Mouse (Mus musculus) spleen, adult 2 months (tissue): Measurements from ENCODE around the gene Patz1. TPM values are rescaled to one million over a fixed set of nuclear protein-coding genes. Genes with fewer than 3 reads are reported as not detected.
A peak's percentile ranks its signal among the peaks of the same experiment; 100 is the strongest.

ENCODE experiments used
- DNase-seq, 2 experiments: peaks; one replicate each; pipeline versions ENCODE4 v3.0.0 to v3.0.0-alpha.2; 2012 to 2021; ENCODE audit warnings: low spot score in 2 of 2, low read depth in 1 of 2
- H3K27ac ChIP-seq: fragments of 200-500 bp; 2 replicates; pipeline ENCODE4 v1.5.1; 2012; ENCODE audit warnings: low read length, inconsistent platforms; ENCODE audit not compliant: insufficient read depth
- H3K27me3 ChIP-seq: fragments of 200-500 bp; 2 replicates; pipeline ENCODE4 v1.6.1; 2012; ENCODE audit warnings: mild to moderate bottlenecking, moderate library complexity, low read length, inconsistent platforms; ENCODE audit not compliant: control insufficient read depth, insufficient read depth
- H3K36me3 ChIP-seq: fragments of 200-500 bp; 2 replicates; pipeline ENCODE4 v1.6.1; 2012; ENCODE audit warnings: mild to moderate bottlenecking, low read length, inconsistent platforms; ENCODE audit not compliant: control insufficient read depth, insufficient read depth
- H3K4me1 ChIP-seq: fragments of 200-500 bp; 2 replicates; pipeline ENCODE4 v1.6.1; 2011; ENCODE audit warnings: inconsistent platforms; ENCODE audit not compliant: control insufficient read depth, insufficient read depth, insufficient read length
- H3K4me3 ChIP-seq: fragments of 200-500 bp; 2 replicates; pipeline ENCODE4 v1.5.1; 2011; ENCODE audit warnings: mild to moderate bottlenecking, inconsistent platforms; ENCODE audit not compliant: insufficient read depth, insufficient read length; ENCODE audit errors: extremely low read depth
- CTCF ChIP-seq: fragments of 200-500 bp; IDR thresholded peaks from 2 replicates; pipeline ENCODE4 v1.5.1; 2011; ENCODE audit warnings: mild to moderate bottlenecking, inconsistent platforms; ENCODE audit not compliant: insufficient read depth, insufficient read length, insufficient replicate concordance; ENCODE audit errors: extremely low read depth
- POLR2A ChIP-seq: fragments of 200-500 bp; IDR thresholded peaks from 2 replicates; pipeline ENCODE4 v1.6.1; 2011; ENCODE audit warnings: low read depth, low read length, inconsistent platforms
- WGBS: fragments of 180-500 bp; shearing (Covaris S2); methylation state at CpG from one replicate; pipeline ENCODE4 v1.1.7; 2018; 5-methylcytosine and 5-hydroxymethylcytosine counted together
- polyA plus RNA-seq: library from polyadenylated mRNA; depleted of rRNA; stranded (reverse); fragments of >200 nt; gene quantifications from 2 replicates; pipeline ENCODE4 v1.2.3, GENCODE M21; 2012

The Patz1 gene
- polyA plus RNA-seq, 1 experiment = 44.9 TPM

DNA sequence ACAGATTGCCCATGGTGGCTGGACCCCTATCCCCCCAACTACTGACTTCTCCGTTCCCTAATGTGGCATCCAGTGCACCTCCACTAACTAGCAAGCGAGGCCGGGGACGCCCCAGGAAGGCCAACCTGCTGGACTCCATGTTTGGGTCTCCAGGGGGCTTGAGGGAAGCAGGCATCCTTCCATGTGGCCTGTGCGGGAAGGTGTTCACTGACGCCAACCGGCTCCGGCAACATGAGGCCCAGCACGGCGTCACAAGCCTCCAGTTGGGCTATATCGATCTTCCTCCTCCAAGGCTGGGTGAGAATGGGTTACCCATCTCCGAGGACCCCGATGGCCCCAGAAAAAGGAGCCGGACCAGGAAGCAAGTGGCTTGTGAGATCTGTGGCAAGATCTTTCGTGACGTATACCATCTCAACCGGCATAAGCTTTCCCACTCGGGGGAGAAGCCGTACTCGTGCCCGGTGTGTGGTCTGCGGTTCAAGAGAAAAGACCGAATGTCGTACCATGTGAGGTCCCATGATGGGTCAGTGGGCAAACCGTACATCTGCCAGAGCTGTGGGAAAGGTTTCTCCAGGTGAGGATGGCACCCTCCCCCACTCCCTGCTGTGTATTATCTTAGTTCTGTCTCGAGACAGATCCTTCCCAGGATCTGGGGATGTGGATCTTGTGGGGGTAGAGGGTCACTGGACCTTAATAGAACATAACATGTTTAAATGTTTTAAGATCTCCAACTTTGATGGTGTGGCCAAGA lies 2.8 kb downstream of the Patz1 start:
- TF ChIP-seq CTCF = no peak
- TF ChIP-seq POLR2A = no peak
- DNase-seq = no peak
- Histone ChIP-seq H3K4me3 (peak overlapping the region; percentile 96), H3K27me3 (no peaks in the 10 kb centered on the region), H3K36me3 (peaks cover 19% of the 10 kb centered on the region), H3K4me1 (peaks cover 11% of the 10 kb centered on the region; the same call in 1 of the 2 replicates), H3K27ac (peak overlapping the region; percentile 56)
- 5% methylated on average over 26 of the region's 26 CpGs for WGBS

DNA sequence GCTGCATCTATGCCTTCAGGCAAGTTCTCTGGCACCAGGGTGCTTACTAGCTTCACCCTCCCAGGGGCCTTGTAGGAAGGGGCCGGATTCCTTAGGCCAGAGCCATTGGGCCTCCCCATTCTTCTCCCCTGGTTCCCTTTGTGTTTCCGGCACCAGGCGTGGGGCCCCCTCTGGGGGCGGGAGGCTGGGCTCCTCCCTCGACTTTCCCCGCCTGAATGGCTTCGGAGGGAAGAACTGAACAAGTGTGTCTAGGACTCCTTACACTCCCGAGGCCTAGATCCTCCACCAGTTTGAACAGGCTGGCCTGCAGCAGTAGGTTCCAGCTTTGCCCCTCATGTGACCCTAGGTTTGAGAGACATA lies 3.4 kb downstream of the Patz1 start:
- Histone ChIP-seq H3K4me1 (peaks cover 11% of the 10 kb centered on the region; the same call in 1 of the 2 replicates), H3K36me3 (peaks cover 22% of the 10 kb centered on the region), H3K4me3 (peak overlapping the region; percentile 96; the same call in 1 of the 2 replicates), H3K27me3 (no peaks in the 10 kb centered on the region), H3K27ac (peak overlapping the region; percentile 56)
- peak in 1 of 2 experiments; percentile 47 for DNase-seq
- TF ChIP-seq POLR2A (no peak), CTCF (no peak)
- WGBS = 2% methylated on average over 8 of the region's 8 CpGs

DNA sequence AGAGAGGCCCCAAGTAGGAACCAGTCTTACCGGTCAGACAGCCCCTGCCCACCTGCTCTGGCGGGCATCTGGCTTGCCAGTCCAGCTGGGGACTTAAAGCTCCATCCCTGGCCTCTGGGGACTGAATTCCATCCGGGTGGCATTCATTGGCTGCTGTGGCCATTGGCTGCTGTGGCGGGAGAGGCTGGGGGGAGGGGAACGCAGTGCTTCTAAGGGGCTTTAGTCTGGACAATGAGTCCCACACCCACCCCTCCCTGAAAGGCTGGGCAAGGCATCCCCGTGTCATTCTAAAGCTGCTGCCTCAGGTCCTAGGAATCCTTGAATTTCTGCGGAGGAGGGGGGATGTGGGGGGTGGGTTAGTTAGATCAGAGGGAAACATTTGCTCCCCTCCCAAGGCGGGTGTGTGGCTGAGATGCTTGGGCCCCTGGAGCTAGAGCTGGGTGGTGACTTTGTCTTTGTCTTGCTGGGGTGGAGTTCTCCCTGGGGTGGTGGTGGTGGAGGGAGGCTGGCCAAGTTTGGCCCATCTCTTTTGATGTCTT lies 4.1 kb downstream of the Patz1 start:
- 14% methylated on average over 8 of the region's 8 CpGs for WGBS

DNA sequence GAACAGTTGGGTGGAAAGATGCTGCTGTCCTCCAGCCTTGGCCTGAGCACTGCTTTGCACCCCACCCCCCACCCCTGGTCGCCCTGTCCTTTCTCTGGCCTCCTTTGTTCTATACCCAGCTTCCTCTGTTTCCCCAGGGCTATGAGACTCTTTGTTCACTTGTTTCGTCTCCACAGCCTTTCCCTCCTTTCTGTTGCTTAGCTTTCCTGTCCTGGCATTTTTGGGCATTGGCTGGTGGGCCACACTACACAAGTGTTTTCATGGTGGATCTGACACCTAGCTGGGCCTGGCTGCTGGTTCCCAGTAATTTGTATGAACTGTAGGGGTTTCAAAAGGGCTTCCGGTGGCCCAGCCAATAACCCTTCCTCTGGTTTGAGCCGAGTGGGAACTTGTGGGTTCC lies 4.7 kb downstream of the Patz1 start:
- Histone ChIP-seq H3K4me1 (peaks cover 14% of the 10 kb centered on the region; the same call in 1 of the 2 replicates), H3K27ac (no peak overlapping the region), H3K36me3 (peaks cover 25% of the 10 kb centered on the region), H3K4me3 (no peak overlapping the region), H3K27me3 (no peaks in the 10 kb centered on the region)
- no peak for TF ChIP-seq CTCF
- TF ChIP-seq POLR2A = no peak
- WGBS = 32% methylated on average over 4 of the region's 4 CpGs
- no peak for DNase-seq

More for the DNA sequence above, 4.1 kb downstream of the Patz1 start:
- no peak for DNase-seq
- H3K27me3 ChIP-seq = no peaks in the 10 kb centered on the region
- peaks cover 25% of the 10 kb centered on the region for H3K36me3 ChIP-seq
- H3K4me1 ChIP-seq = peaks cover 14% of the 10 kb centered on the region; the same call in 1 of the 2 replicates
- H3K4me3 ChIP-seq = no peak overlapping the region
- H3K27ac ChIP-seq = no peak overlapping the region
- TF ChIP-seq CTCF (no peak), POLR2A (no peak)

DNA sequence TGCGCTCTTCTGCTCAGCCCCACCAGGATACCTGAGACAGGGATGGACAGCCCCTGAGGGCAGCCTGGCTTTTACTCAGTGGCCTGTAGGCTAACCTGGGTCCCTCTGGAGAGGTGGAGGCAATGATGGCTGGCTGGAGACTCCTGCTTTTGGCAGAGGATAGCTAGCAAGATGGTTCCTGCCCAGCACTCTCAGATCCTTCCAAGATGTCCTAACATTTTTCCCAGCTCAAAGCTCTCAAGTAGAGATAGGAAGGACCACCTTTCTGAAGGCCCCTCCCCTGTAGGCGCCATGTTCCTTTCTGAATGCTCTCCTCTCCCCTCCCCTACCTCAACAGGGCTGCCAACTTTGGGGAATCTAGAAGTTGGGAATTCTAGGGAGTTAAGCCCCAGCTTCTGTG lies 6.0 kb downstream of the Patz1 start:
- Histone ChIP-seq H3K27me3 (no peaks in the 10 kb centered on the region), H3K4me1 (peaks cover 14% of the 10 kb centered on the region; the same call in 1 of the 2 replicates), H3K36me3 (peaks cover 31% of the 10 kb centered on the region), H3K4me3 (no peak overlapping the region), H3K27ac (no peak overlapping the region)
- DNase-seq = no peak
- TF ChIP-seq POLR2A (no peak), CTCF (no peak)
- 100% methylated on average over 2 of the region's 2 CpGs for WGBS

DNA sequence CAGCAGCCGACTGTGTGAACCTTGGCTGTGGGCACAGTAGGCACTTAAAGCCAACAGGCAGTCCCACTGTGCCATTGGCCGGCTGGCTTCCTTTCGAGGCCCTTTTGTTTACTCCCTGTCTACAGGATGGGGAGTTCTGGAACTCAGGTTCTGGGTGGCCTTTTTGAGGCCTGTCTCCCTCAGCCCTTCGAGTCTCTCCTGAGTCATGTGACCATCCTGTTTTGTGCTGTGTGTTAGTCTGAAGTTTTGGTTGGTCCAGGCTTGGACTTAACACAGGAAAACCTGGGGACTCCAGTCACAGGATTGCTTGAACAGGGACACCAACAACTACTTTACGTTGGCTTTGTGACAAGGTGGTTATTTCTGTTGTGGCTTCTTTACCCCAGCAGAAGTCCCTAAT lies 7.4 kb downstream of the Patz1 start:
- Histone ChIP-seq H3K4me1 (peaks cover 14% of the 10 kb centered on the region; the same call in 1 of the 2 replicates), H3K27ac (no peak overlapping the region), H3K36me3 (peaks cover 37% of the 10 kb centered on the region), H3K4me3 (no peak overlapping the region), H3K27me3 (no peaks in the 10 kb centered on the region)
- 59% methylated on average over 5 of the region's 5 CpGs for WGBS
- DNase-seq = no peak
- TF ChIP-seq CTCF (no peak), POLR2A (no peak)
